Mouse (Mus musculus) spleen, adult 2 months (tissue): ENCODE data around the gene D430041D05Rik. TPM values are rescaled to one million over a fixed set of nuclear protein-coding genes. Genes with fewer than 3 reads are reported as not detected.

Experiments used
- DNase-seq, 2 experiments: peaks; one replicate each; pipeline versions ENCODE4 v3.0.0 to v3.0.0-alpha.2; 2012 to 2021; ENCODE audit warnings: low spot score in 2 of 2, low read depth in 1 of 2
- H3K27ac ChIP-seq: fragments of 200-500 bp; 2 replicates; pipeline ENCODE4 v1.5.1; 2012; ENCODE audit warnings: low read length, inconsistent platforms; ENCODE audit not compliant: insufficient read depth
- H3K27me3 ChIP-seq: fragments of 200-500 bp; 2 replicates; pipeline ENCODE4 v1.6.1; 2012; ENCODE audit warnings: mild to moderate bottlenecking, moderate library complexity, low read length, inconsistent platforms; ENCODE audit not compliant: control insufficient read depth, insufficient read depth
- H3K36me3 ChIP-seq: fragments of 200-500 bp; 2 replicates; pipeline ENCODE4 v1.6.1; 2012; ENCODE audit warnings: mild to moderate bottlenecking, low read length, inconsistent platforms; ENCODE audit not compliant: control insufficient read depth, insufficient read depth
- H3K4me1 ChIP-seq: fragments of 200-500 bp; 2 replicates; pipeline ENCODE4 v1.6.1; 2011; ENCODE audit warnings: inconsistent platforms; ENCODE audit not compliant: control insufficient read depth, insufficient read depth, insufficient read length
- H3K4me3 ChIP-seq: fragments of 200-500 bp; 2 replicates; pipeline ENCODE4 v1.5.1; 2011; ENCODE audit warnings: mild to moderate bottlenecking, inconsistent platforms; ENCODE audit not compliant: insufficient read depth, insufficient read length; ENCODE audit errors: extremely low read depth
- CTCF ChIP-seq: fragments of 200-500 bp; IDR thresholded peaks from 2 replicates; pipeline ENCODE4 v1.5.1; 2011; ENCODE audit warnings: mild to moderate bottlenecking, inconsistent platforms; ENCODE audit not compliant: insufficient read depth, insufficient read length, insufficient replicate concordance; ENCODE audit errors: extremely low read depth
- POLR2A ChIP-seq: fragments of 200-500 bp; IDR thresholded peaks from 2 replicates; pipeline ENCODE4 v1.6.1; 2011; ENCODE audit warnings: low read depth, low read length, inconsistent platforms
- WGBS: fragments of 180-500 bp; shearing (Covaris S2); methylation state at CpG from one replicate; pipeline ENCODE4 v1.1.7; 2018; 5-methylcytosine and 5-hydroxymethylcytosine counted together
- polyA plus RNA-seq: library from polyadenylated mRNA; depleted of rRNA; stranded (reverse); fragments of >200 nt; gene quantifications from 2 replicates; pipeline ENCODE4 v1.2.3, GENCODE M21; 2012

Gene D430041D05Rik
- polyA plus RNA-seq, 1 experiment, result 0.01 TPM

DNA sequence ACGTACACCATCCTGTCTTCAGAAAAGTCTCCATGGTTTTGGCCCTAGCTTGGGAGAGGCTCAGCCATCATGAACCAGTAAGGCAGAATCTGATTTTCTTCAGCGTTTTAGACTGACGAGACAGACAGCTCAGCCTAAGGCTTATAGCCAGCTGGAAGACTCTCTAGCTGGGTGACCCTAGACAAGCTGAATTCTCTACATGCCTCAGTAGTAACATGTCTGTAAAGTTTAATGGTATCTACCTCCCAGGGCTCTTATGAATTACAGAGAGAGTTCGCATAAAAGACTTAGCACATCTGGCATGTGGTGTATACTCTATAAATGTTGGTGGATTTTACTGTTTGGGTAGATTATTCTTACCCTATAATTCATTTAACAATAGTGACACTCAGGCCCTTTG lies 78.1 kb downstream of the D430041D05Rik start:
- Histone ChIP-seq H3K4me1 (no peaks in the 10 kb centered on the region), H3K36me3 (no peaks in the 10 kb centered on the region), H3K4me3 (no peak overlapping the region), H3K27me3 (no peaks in the 10 kb centered on the region), H3K27ac (no peak overlapping the region)
- DNase-seq, result no peak
- 84% methylated on average over 4 of the region's 4 CpGs for WGBS
- no peak for TF ChIP-seq CTCF
- no peak for TF ChIP-seq POLR2A

DNA sequence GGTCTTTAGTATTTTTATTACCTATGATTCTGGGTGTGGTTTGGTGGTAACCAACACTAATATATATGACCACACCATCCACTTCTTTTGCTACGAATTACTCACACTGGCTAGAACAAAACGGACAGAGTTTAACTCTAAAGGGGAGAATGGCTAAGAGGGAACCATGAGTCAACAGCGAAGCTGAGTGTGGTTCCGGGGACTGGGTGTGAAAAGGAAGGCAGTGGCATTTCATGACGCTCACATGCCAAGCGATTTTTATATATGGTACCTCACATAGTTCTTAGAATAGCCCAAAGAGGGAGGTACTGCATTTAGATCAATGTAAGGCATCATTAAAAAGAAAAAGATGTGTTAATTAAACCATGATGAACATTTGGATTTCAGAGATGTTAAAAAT lies 79.6 kb downstream of the D430041D05Rik start:
- no peaks in the 10 kb centered on the region for H3K27me3 ChIP-seq
- WGBS, result 82% methylated on average over 6 of the region's 6 CpGs
- no peak overlapping the region for H3K27ac ChIP-seq
- no peak for DNase-seq
- H3K4me1 ChIP-seq, result no peaks in the 10 kb centered on the region
- TF ChIP-seq CTCF (no peak), POLR2A (no peak)
- H3K4me3 ChIP-seq, result no peak overlapping the region
- H3K36me3 ChIP-seq, result no peaks in the 10 kb centered on the region

DNA sequence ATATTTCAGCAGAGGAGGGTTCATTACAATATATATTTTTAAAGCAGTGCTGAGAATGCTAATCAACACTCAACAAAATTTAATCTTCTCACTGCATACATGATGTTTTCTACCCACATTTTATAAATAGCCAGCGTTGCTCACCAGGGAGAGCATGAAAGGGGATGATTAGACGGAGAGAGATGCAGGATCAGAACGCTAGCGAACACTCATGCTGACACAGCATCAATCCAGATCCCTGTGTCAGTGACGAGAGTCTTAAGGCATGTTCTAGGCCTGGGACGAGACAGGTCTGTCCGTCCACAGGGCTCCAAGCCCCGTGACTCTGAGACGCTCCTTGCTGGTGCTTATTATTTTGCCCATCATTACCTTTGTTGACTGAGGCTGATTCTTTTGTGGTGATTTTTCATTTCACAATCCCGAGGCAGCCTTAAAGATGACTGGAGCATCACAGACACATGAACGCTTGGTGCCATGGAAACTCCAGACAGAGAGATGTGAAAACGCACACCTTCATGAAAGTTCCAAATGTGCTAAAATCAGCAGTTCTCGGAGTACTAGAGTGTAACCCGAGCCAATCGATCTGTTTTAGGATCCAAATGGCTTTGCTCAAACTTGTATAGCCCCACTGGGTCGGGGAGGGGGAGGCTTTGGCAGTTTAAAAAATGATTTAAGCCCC lies 83.6 kb downstream of the D430041D05Rik start:
- Histone ChIP-seq H3K4me1 (no peaks in the 10 kb centered on the region), H3K36me3 (no peaks in the 10 kb centered on the region), H3K27me3 (no peaks in the 10 kb centered on the region), H3K4me3 (no peak overlapping the region), H3K27ac (no peak overlapping the region)
- WGBS, result 84% methylated on average over 16 of the region's 16 CpGs
- no peak for DNase-seq
- TF ChIP-seq POLR2A (no peak), CTCF (no peak)

DNA sequence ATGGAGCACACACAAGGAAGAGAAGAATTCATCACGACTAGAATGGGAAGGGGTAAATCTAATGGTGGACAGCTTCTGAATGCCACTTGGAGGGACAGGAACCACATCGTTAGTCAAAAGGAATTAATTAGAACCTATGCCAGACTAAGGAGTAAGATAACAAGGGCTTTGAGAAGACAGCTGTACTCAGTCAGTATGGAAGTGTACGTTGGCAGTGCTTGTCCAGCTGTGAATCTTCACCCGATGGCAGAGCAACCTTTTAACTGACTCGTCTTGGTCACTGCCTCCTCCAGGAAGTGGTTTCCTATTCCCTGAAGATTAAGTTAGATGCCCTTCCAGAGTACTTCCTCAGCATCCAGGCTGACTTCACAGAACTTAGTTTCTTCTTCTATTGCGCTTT lies 87.0 kb downstream of the D430041D05Rik start:
- no peak overlapping the region for H3K4me3 ChIP-seq
- H3K4me1 ChIP-seq, result no peaks in the 10 kb centered on the region
- no peaks in the 10 kb centered on the region for H3K27me3 ChIP-seq
- 63% methylated on average over 6 of the region's 6 CpGs for WGBS
- TF ChIP-seq POLR2A (no peak), CTCF (no peak)
- H3K36me3 ChIP-seq, result no peaks in the 10 kb centered on the region
- no peak for DNase-seq
- no peak overlapping the region for H3K27ac ChIP-seq

DNA sequence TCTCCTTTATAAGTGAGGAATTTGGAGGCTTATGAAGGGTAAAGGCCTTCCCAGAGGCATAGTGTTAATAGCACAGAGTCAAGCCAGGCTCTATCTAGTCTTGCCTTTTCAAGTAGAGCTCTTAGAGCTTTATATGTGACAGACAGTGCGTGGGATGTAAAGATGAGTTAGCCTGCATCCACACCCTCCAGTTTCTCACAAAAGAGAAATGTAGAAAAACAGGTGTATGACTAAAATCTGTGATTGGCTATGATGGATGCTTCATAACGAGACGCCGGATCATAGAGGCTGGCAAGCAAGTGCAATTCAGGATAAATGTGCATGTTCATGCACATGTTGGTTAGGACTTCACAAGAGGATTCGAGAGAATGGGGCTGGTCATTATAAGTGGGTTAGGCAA lies 87.5 kb downstream of the D430041D05Rik start:
- Histone ChIP-seq H3K4me1 (no peaks in the 10 kb centered on the region), H3K27me3 (no peaks in the 10 kb centered on the region), H3K27ac (no peak overlapping the region), H3K36me3 (no peaks in the 10 kb centered on the region), H3K4me3 (no peak overlapping the region)
- DNase-seq, result no peak
- TF ChIP-seq POLR2A (no peak), CTCF (no peak)
- 89% methylated on average over 5 of the region's 5 CpGs for WGBS

DNA sequence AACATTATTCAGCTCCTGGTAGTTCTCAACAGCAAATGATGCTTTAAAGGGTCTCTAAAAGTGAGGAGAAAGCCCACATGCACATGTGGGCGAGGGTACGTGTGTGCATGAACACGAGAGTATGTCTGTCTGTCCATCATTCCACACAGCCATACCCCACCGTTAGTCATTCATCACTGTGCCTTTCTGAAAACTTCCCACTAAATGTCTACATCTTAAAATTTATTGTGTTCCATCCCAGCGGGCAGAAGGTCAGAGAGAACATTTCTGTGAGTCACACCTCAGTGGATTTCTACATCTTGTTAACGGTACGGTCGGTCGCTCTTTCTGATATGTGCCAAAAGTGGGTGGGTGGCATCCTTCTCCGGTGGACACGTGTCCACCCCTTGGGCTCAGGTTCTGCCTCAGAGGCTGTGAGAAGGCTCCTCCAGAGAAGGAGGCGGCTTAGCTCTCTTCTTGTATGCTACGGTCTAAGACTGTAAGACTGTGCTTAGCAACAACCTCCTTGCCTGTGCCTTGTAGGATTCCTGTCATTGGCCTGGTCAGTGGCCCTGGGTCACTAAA lies 90.7 kb downstream of the D430041D05Rik start:
- no peaks in the 10 kb centered on the region for H3K36me3 ChIP-seq
- H3K27ac ChIP-seq, result no peak overlapping the region
- no peak for DNase-seq
- no peaks in the 10 kb centered on the region for H3K27me3 ChIP-seq
- no peak overlapping the region for H3K4me3 ChIP-seq
- H3K4me1 ChIP-seq, result no peaks in the 10 kb centered on the region
- WGBS, result 89% methylated on average over 13 of the region's 13 CpGs
- TF ChIP-seq POLR2A (no peak), CTCF (no peak)

DNA sequence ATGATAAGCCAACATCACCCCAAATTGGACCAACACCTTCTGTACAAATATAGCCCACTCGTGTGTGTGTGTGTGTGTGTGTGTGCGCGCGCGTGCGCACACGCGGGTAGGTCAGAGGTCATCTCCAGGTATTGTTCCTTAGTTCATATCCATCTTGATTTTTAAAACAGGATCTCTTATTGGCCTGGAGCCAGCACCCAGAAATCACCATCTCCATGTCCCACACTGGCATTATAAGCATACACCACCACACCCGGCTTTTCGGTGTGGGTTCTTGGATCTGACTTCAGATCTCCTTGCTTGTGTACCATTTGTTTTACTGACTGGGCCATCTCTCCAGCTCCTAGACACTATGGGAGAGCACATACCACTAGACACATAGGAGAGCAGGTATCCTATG lies 91.4 kb downstream of the D430041D05Rik start:
- H3K4me3 ChIP-seq, result no peak overlapping the region
- no peak overlapping the region for H3K27ac ChIP-seq
- WGBS, result 93% methylated on average over 10 of the region's 10 CpGs
- TF ChIP-seq CTCF, result no peak
- TF ChIP-seq POLR2A, result no peak
- H3K4me1 ChIP-seq, result no peaks in the 10 kb centered on the region
- H3K36me3 ChIP-seq, result no peaks in the 10 kb centered on the region
- no peaks in the 10 kb centered on the region for H3K27me3 ChIP-seq
- DNase-seq, result no peak
